Mouse (Mus musculus): ENCODE results near the gene Arhgdig.

- TF ChIP-seq CTCF (IDR thresholded peaks at IDR 0.05; ENCODE audit: low read depth, low read length) (no peak), POLR2A (IDR thresholded peaks at IDR 0.05; ENCODE audit: insufficient read depth, low read length) (no peak)
These were observed 13.9 kb upstream of the Arhgdig start for GRCm38 (mm10) chr17:26221508-26221907.

All from ES-Bruce4 (cell line).